Mouse (Mus musculus) heart, postnatal 10 days (tissue): ENCODE results near the gene Nr2c1. TPM values are rescaled to one million over a fixed set of nuclear protein-coding genes. Genes with fewer than 3 reads are reported as not detected.

Experiments used
- DNase-seq, 2 experiments: peaks; one replicate each; pipeline ENCODE4 v3.0.0; 2021
- intact Hi-C: fragments of 180-260 bp; cut with DNase I; formaldehyde crosslinking; loops from one replicate; pipeline ENCODE4 v1.15.1; 2025
- total RNA-seq, 2 experiments: library from RNA; stranded (reverse); gene quantifications; 2 replicates each; pipeline ENCODE4 v1.2.3; 2021

Nr2c1 gene
- total RNA-seq, 2 experiments from 2014 or later: 10.3 to 10.4 TPM

DNA sequence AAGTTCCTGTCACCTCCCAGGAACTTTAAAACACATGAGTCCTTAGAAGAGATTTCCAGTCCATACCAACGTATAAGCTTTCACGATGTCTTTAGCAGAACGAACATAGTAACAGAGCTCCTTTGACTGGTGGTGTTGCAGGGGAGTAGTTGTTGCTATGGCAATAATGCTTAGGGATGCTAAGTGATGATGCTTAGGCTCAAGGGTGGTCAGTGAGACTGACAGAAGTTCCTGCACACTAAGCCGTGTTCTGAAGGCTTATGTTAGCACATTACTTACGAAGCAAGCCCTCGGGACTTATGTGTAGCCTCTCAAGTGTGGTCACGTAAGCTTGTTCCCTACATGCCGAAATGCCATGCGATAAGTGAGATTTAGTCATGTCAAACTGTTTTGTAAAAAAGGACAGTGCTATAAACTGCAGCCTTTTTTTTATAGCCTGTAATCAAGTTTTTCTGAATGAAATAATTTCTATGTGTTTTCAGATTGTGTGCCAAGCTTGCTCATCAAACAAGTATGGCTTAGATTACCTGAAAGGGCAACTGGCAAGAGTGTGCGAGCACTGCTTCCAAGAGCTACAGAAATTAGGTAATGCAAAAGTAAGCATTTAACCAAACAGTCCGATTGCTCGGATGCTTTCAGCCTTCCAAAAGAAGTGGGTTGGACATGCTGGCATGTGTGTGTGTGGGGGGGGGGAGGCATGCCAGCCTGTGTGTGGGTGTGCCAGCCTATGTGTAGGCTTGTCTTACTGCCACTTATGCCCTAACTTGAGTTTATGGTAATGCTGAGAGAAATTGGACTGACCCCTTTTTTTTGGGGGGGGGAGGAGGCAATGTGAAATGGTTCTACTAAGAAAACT, 13.1 kb upstream of the Nr2c1 start:
- intact Hi-C loops: no loop called here
- no peak for DNase-seq

GRCm38 (mm10) chr10:94138890-94139482, 8.8 kb upstream of the Nr2c1 start:
- intact Hi-C loops: no loop called here
- DNase-seq: no peak

- intact Hi-C loops: no loop called here
- no peak for DNase-seq
These were observed 7.4 kb upstream of the Nr2c1 start for GRCm38 (mm10) chr10:94140227-94140931.

DNA sequence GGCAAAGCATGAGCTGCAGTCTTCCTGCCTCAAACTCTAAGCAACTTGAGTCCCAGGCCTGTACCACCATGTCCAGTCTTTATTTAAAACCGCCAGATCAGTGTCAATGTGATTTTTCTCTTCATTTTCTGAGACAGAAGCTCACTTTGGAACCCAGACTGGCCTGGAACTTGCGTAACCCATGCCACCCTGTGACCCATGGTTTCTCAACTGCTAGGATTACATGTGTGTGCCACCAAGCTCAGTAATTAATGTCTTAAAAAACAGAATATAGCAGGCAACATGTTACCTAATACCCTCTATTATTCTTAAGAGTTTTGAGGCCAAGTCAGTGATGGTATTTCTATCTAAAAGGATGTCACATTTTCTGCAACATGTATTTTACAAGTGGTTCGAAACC, 5.4 kb upstream of the Nr2c1 start:
- no peak for DNase-seq
- intact Hi-C loops: no loop called here

- intact Hi-C loops: no loop called here
These were observed 3.2 kb upstream of the Nr2c1 start for GRCm38 (mm10) chr10:94144581-94144980.

DNA sequence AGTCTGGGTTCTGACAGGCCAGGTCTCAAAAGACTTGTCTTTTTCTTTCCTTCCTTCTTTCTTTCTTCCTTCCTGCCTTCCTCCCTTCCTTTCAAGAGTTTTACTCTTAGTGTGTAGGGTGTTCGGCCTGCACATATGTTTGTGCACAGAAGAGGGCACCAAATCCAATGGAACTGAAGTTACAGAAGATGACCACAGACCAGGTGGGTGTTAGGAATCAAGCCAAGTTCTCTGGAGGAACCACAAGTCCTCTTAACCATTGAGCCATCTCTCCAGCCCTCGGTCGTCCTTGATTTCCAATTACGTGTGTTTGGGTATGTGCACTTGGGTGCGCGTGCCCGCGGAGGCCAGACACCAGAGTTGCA, 450 bp upstream of the Nr2c1 start:
- no peak for DNase-seq
- intact Hi-C loops: no loop called here

More at GRCm38 (mm10) chr10:94144581-94144980, 3.2 kb upstream of the Nr2c1 start:
- no peak for DNase-seq

- no peak for DNase-seq
- intact Hi-C loops: no loop called here
These were observed 3.7 kb downstream of the Nr2c1 start for GRCm38 (mm10) chr10:94151488-94151887.

GRCm38 (mm10) chr10:94153841-94154240, 6.0 kb downstream of the Nr2c1 start:
- DNase-seq: no peak
- intact Hi-C loops: no loop called here

DNA sequence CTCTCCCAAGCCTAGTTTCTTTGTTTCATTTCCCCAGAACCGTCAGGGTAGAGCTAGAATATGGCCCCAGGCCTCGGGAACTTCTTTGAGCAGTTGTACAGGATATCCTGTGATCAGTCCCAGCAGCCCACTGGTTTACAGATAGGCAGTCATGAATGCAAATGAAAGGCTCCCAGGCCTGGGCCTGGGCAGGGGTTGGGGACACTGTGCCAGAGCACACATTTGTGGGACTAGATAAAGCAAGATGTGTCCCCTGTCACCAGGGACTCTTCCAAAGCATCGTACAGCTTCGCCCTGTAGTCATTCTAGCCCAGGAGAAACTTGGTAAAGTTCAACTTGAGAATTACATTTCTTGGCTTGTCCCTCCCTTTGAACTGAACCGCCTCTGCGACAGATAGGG, 11.1 kb downstream of the Nr2c1 start:
- DNase-seq: no peak
- intact Hi-C loops: no loop called here

GRCm38 (mm10) chr10:94159406-94159805, 11.6 kb downstream of the Nr2c1 start:
- intact Hi-C loops: no loop called here
- DNase-seq: no peak

- intact Hi-C loops: no loop called here
- no peak for DNase-seq
These were observed 13.4 kb downstream of the Nr2c1 start for GRCm38 (mm10) chr10:94161051-94161765.

GRCm38 (mm10) chr10:94162031-94162430, 14.2 kb downstream of the Nr2c1 start:
- intact Hi-C loops: no loop called here
- no peak for DNase-seq

GRCm38 (mm10) chr10:94164104-94164845, 16.5 kb downstream of the Nr2c1 start:
- DNase-seq: no peak
- intact Hi-C loops: no loop called here

DNA sequence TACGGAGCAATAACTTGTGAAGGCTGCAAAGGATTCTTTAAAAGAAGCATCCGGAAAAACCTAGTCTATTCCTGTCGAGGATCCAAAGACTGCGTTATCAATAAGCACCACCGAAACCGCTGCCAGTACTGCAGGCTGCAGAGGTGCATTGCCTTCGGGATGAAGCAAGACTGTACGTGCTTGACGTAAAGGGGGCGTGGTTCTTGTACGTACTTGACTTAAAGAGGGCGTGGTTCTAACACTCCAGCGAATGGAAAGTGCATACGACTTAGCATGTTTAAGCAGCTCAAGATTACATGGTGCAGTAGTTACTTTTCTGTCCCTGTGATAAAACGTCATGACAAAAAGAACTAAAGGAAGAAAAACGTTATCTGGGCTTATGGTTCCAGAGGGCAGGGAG, 17.6 kb downstream of the Nr2c1 start:
- intact Hi-C loops: no loop called here
- DNase-seq: no peak

DNA sequence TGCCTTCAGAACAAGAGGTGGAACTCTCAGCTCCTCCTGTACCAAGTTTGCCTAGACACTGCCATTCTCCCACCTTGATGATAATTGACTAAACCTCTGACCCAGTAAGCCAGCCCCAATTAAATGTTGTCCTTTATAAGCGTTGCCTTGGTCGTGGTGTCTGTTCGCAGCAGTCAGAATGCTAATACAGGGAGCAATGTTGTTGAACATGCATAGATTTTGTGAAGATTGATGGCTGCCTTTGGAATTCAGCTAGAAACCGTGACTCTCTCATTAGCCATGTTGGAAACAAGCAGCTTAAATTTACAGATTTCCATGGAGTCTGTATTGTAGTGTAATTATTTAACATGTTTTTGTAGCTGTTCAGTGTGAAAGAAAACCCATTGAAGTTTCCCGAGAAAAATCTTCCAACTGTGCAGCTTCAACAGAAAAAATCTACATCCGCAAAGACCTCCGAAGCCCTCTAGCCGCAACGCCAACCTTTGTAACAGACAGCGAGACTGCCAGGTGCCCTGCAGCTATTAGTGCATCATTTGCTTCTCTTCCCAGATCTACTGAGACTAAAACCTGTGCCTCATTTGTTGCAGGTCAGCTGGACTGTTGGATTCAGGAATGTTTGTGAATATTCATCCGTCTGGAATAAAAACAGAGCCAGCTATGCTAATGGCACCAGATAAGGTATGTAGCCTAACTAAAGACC, 19.4 kb downstream of the Nr2c1 start:
- intact Hi-C loops: no loop called here
- DNase-seq: no peak

DNA sequence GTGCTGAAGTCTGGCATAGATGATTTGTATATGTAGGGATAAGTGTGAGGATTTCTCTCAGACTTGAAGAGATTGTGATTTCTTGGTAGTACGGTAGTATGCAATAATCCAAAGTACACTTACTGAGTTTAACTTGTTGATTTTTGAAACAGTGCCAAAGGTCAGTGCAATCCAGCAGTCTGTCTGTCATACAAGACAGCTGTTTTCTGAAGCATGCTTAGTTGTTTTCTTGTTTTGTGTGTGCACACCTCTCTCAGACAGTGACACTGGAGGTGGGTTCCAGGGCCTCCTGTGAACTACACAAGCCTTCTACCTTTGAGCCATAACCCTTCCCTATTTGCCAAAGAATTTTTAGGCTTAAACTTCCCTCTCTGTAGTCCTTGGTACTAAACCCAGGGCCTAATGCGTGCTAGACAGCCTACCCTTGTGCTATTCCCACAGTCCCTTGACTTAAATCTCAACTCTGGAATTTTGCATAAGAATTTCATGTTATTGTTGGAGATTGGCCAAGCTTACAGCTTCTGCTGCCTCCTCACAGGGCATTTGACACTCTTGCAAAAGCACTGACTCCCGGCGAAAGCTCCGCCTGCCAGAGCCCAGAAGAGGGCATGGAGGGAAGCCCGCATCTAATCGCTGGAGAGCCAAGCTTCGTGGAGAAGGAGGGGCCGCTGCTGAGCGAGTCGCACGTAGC, 23.8 kb downstream of the Nr2c1 start:
- intact Hi-C loops: no loop called here
- DNase-seq: no peak

DNA sequence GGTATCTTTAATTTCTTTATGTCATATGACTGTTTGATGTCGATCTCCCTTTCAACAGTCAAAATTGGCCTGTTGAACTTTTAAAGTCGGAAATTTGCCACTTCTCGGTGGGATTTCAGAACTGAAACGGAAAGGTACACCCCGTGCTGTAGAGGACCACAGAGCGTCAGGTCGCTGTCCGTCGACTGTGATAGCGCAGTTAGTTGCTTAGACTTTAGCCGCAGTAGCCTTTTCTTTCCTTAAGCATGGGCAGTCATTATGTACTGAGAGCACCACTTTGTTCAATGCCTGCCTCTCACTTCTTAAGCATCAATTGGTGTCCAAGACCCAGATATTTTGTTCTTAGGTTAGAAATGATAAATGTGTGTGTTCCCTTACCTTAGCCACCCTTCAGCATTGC, 24.3 kb downstream of the Nr2c1 start:
- DNase-seq: no peak
- intact Hi-C loops: no loop called here

DNA sequence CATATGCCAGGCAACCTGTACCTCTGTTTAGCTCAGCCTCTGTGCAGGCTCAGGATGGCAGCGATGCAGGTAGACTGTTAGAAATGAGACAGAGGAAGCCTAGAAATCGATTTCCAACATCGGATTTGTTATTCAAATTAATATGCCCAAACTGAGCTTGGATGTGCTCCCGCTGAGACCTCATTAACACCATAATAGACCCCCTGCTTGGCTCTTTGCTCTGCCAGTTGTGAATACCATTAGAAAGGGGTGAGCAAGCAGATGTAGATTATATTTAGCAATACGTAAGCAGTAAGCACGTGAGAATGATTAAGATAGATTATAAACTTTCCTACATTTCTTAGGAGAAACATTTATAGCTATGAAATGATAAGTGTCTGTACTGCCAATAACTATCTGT, 24.9 kb downstream of the Nr2c1 start:
- intact Hi-C loops: no loop called here
- no peak for DNase-seq

DNA sequence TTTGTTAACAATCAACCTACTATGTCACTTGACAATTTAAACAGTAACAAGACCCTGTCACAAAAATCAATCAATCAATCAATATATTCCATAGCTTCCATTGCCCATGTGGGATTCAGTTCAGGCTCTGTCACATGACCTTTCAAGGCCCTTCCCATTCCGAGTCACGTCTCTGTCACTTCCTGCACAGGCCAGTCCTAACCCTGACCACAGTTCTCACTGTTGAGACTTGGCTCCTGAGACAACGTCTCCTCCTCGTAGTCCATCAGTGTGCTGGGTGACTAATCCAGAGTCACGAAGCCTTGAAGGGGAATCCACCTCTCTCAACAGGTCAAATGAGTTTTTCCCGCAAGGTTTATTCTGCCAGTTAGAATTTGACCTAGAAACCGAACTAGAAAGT, 26.8 kb downstream of the Nr2c1 start:
- no peak for DNase-seq
- intact Hi-C loops: no loop called here
